Mouse (Mus musculus) embryonic facial prominence, embryonic 11.5 days (tissue): Measurements from ENCODE around the gene Rab33a. TPM values are rescaled to one million over a fixed set of nuclear protein-coding genes. Genes with fewer than 3 reads are reported as not detected.

Experiments used
- ATAC-seq: fragments of 200-750 bp; cut with Nextera tagmentation; replicated peaks from 2 replicates; pipeline ENCODE4 v1.8.0; 2017; ENCODE audit warnings: low read depth; ENCODE audit not compliant: insufficient number of reproducible peaks, low FRiP score, low TSS enrichment
- DNase-seq: peaks from one replicate; pipeline ENCODE4 v3.0.0-alpha.2; 2015; ENCODE audit warnings: low spot score
- H3K27ac ChIP-seq: fragments of 300-500 bp; sonication (generic); replicated peaks from 2 replicates; pipeline ENCODE4 v1.5.1; 2014; ENCODE audit warnings: mild to moderate bottlenecking, low read depth, low read length, control low read depth
- H3K27me3 ChIP-seq: fragments of 300-500 bp; sonication (generic); 2 replicates; pipeline ENCODE4 v1.6.1; 2014; ENCODE audit warnings: mild to moderate bottlenecking, low read length, moderate library complexity, mixed read lengths; ENCODE audit not compliant: control insufficient read depth, insufficient read depth
- H3K36me3 ChIP-seq: fragments of 300-500 bp; sonication (generic); replicated peaks from 2 replicates; pipeline ENCODE4 v1.6.1; 2014; ENCODE audit warnings: low read depth, mild to moderate bottlenecking, low read length, moderate library complexity, mixed read lengths; ENCODE audit not compliant: control insufficient read depth, insufficient read depth
- H3K4me1 ChIP-seq: fragments of 300-500 bp; sonication (generic); 2 replicates; pipeline ENCODE4 v1.6.1; 2014; ENCODE audit warnings: low read length, mixed read lengths; ENCODE audit not compliant: control insufficient read depth, insufficient read depth
- H3K4me2 ChIP-seq: fragments of 300-500 bp; sonication (generic); 2 replicates; pipeline ENCODE4 v1.6.1; 2014; ENCODE audit warnings: low read depth, mild to moderate bottlenecking, control low read depth, low read length, moderate library complexity
- H3K4me3 ChIP-seq: fragments of 300-500 bp; sonication (generic); 2 replicates; pipeline ENCODE4 v1.5.1; 2014; ENCODE audit warnings: low read depth, low read length, control low read depth
- H3K9ac ChIP-seq: fragments of 300-500 bp; sonication (generic); replicated peaks from 2 replicates; pipeline ENCODE4 v1.6.1; 2014; ENCODE audit warnings: mild to moderate bottlenecking, control low read depth, low read length
- H3K9me3 ChIP-seq: fragments of 300-500 bp; sonication (generic); replicated peaks from 2 replicates; pipeline ENCODE4 v1.6.1; 2016; ENCODE audit warnings: mild to moderate bottlenecking, low read length, inconsistent platforms, mixed read lengths; ENCODE audit not compliant: control insufficient read depth
- WGBS: fragments of 180-500 bp; shearing (Covaris S2); extraction: QIAGEN DNeasy Blood & Tissue Kit; methylation state at CpG from one replicate; pipeline ENCODE4 v1.1.7; 2014; 5-methylcytosine and 5-hydroxymethylcytosine counted together
- polyA plus RNA-seq: library from polyadenylated mRNA; unstranded; fragments of >200 nt; fragmentation: Nextera tagmentation; extraction: Ambion mirVana; gene quantifications from 2 replicates; pipeline ENCODE4 v1.2.1, GENCODE M21; 2014

Gene Rab33a
- polyA plus RNA-seq = 9.1 and 9.4 TPM in 2 replicates

GRCm38 (mm10) chrX:48518808-48519548 is at the start of gene Rab33a:
Gene Rab33a (plus strand): TSS chrX:48519285.
- DNase-seq = peak; percentile 25
- Histone ChIP-seq H3K9ac (peak within 1 kb of the TSS; percentile 67), H3K9me3 (no peaks in the 10 kb centered on the region), H3K27me3 (no peaks in the 10 kb centered on the region), H3K27ac (no peak within 1 kb of the TSS), H3K4me2 (peak within 1 kb of the TSS; percentile 79), H3K4me1 (no peaks in the 10 kb centered on the region), H3K36me3 (no peaks in the 10 kb centered on the region), H3K4me3 (peak within 1 kb of the TSS; percentile 43)
- WGBS = 12% methylated on average over 29 of the region's 33 CpGs
- peak; percentile 69 for ATAC-seq

GRCm38 (mm10) chrX:48481095-48481494 is 38.0 kb upstream of the Rab33a start:
- Histone ChIP-seq H3K9me3 (no peaks in the 10 kb centered on the region), H3K27me3 (no peaks in the 10 kb centered on the region), H3K9ac (no peak overlapping the region), H3K4me3 (no peak overlapping the region), H3K4me1 (no peaks in the 10 kb centered on the region), H3K27ac (no peak overlapping the region), H3K36me3 (no peaks in the 10 kb centered on the region), H3K4me2 (no peak overlapping the region)
- WGBS = 89% methylated on average over 4 of the region's 4 CpGs
- no peak for DNase-seq
- no peak for ATAC-seq

GRCm38 (mm10) chrX:48481687-48482086 is 37.4 kb upstream of the Rab33a start:
- no peaks in the 10 kb centered on the region for H3K36me3 ChIP-seq
- no peak overlapping the region for H3K4me2 ChIP-seq
- H3K9me3 ChIP-seq = no peaks in the 10 kb centered on the region
- no peaks in the 10 kb centered on the region for H3K27me3 ChIP-seq
- ATAC-seq (no peak), DNase-seq (no peak)
- H3K9ac ChIP-seq = no peak overlapping the region
- no peak overlapping the region for H3K4me3 ChIP-seq
- whole genome bisulfite sequencing = 91% methylated on average over 7 of the region's 7 CpGs
- H3K4me1 ChIP-seq = no peaks in the 10 kb centered on the region
- no peak overlapping the region for H3K27ac ChIP-seq

GRCm38 (mm10) chrX:48493763-48494162 is 25.3 kb upstream of the Rab33a start:
- WGBS = 90% methylated on average over 8 of the region's 8 CpGs

GRCm38 (mm10) chrX:48513166-48513807 is 5.8 kb upstream of the Rab33a start, which contains the start of gene Aifm1:
Gene Aifm1 (minus strand): TSS chrX:48513563.
- Histone ChIP-seq H3K27me3 (no peaks in the 10 kb centered on the region), H3K4me1 (no peaks in the 10 kb centered on the region), H3K4me2 (peak within 1 kb of the TSS; percentile 30), H3K9me3 (no peaks in the 10 kb centered on the region), H3K4me3 (peak within 1 kb of the TSS; percentile 50), H3K27ac (no peak within 1 kb of the TSS), H3K36me3 (no peaks in the 10 kb centered on the region), H3K9ac (peak within 1 kb of the TSS; percentile 65)
- ATAC-seq (peak; percentile 95), DNase-seq (peak; percentile 92)
- WGBS = 16% methylated on average over 45 of the region's 45 CpGs

More at GRCm38 (mm10) chrX:48493763-48494162, 25.3 kb upstream of the Rab33a start:
- H3K4me2 ChIP-seq = no peak overlapping the region
- H3K27ac ChIP-seq = no peak overlapping the region
- H3K9me3 ChIP-seq = no peaks in the 10 kb centered on the region
- H3K9ac ChIP-seq = no peak overlapping the region
- no peaks in the 10 kb centered on the region for H3K27me3 ChIP-seq
- no peaks in the 10 kb centered on the region for H3K36me3 ChIP-seq
- no peak overlapping the region for H3K4me3 ChIP-seq
- H3K4me1 ChIP-seq = no peaks in the 10 kb centered on the region
- ATAC-seq (no peak), DNase-seq (no peak)

GRCm38 (mm10) chrX:48513824-48514223 is 5.3 kb upstream of the Rab33a start:
- H3K4me3 ChIP-seq = peak overlapping the region; percentile 50
- H3K9me3 ChIP-seq = no peaks in the 10 kb centered on the region
- ATAC-seq = no peak
- no peaks in the 10 kb centered on the region for H3K27me3 ChIP-seq
- no peak overlapping the region for H3K27ac ChIP-seq
- WGBS = 20% methylated on average over 13 of the region's 13 CpGs
- H3K4me1 ChIP-seq = no peaks in the 10 kb centered on the region
- no peaks in the 10 kb centered on the region for H3K36me3 ChIP-seq
- peak; percentile 15 for DNase-seq
- H3K9ac ChIP-seq = no peak overlapping the region
- H3K4me2 ChIP-seq = peak overlapping the region; percentile 21

- Histone ChIP-seq H3K4me3 (peak overlapping the region; percentile 43), H3K4me1 (no peaks in the 10 kb centered on the region), H3K27me3 (no peaks in the 10 kb centered on the region), H3K36me3 (no peaks in the 10 kb centered on the region), H3K9ac (peak overlapping the region; percentile 2; the same call in 1 of the 2 replicates), H3K27ac (no peak overlapping the region), H3K4me2 (peak overlapping the region; percentile 79), H3K9me3 (no peaks in the 10 kb centered on the region)
- 26% methylated on average over 14 of the region's 15 CpGs for WGBS
- DNase-seq = peak; percentile 49
- ATAC-seq = peak; percentile 85
Observed at GRCm38 (mm10) chrX:48518211-48518807, 776 bp upstream of the Rab33a start.
